12 mouse cellular contexts compared by ENCODE assay signal in genomic region chr1:134773256-134773655, GRCm38 (mm10).
DNase-seq lines count a peak whose midpoint lies in the region; ATAC-seq and TF ChIP-seq lines count a peak whose summit lies in the region.
"Had no signal": no experiment of that assay in that cellular context is flagged by ENCODE, and none has a peak within 500 bp of the region (broad histone marks: within the 10 kb centered on the region; RNA-seq: fewer than 3 reads in every experiment).

No protein-coding gene starts in this region.

- TF ChIP-seq CTCF in kidney, adult 2 months (conservative IDR thresholded peaks at IDR 0.05; ENCODE audit: insufficient read depth, insufficient read length, low read depth, low read length) = no peak

- H3K27me3 ChIP-seq in forebrain, embryonic 10.5 days (ENCODE audit: poor library complexity, severe bottlenecking) = no peaks in the 10 kb centered on the region
- H3K27me3 ChIP-seq in forebrain, embryonic 11.5 days (ENCODE audit: control insufficient read depth, insufficient read depth, low read length) = no peaks in the 10 kb centered on the region
- no peaks in the 10 kb centered on the region for H3K27me3 ChIP-seq in kidney, adult 2 months (replicated peaks; ENCODE audit: control insufficient read depth, insufficient read depth, low read length)
- H3K27me3 ChIP-seq: neural tube, embryonic 12.5 days had no signal

- peak overlapping the region; percentile 62 for H3K27ac ChIP-seq in forebrain, embryonic 10.5 days
- no peak overlapping the region for H3K27ac ChIP-seq in forebrain, embryonic 11.5 days (ENCODE audit: low read depth, low read length)
- peak overlapping the region; percentile 78 for H3K27ac ChIP-seq in kidney, adult 2 months (ENCODE audit: insufficient read depth, low read depth, low read length)
- H3K27ac ChIP-seq: neural tube, embryonic 12.5 days had no signal

- no peak overlapping the region for H3K4me3 ChIP-seq in forebrain, embryonic 10.5 days
- H3K4me3 ChIP-seq in forebrain, embryonic 11.5 days (ENCODE audit: low read depth, low read length) = no peak overlapping the region
- no peak overlapping the region for H3K4me3 ChIP-seq in kidney, adult 2 months (ENCODE audit: insufficient read depth, low read depth, low read length)
- H3K4me3 ChIP-seq: neural tube, embryonic 12.5 days had no signal

- no peak overlapping the region for H3K9ac ChIP-seq in forebrain, embryonic 11.5 days (ENCODE audit: low read length)
- H3K9ac ChIP-seq: neural tube, embryonic 12.5 days had no signal

- intact Hi-C loops in left cerebral cortex, postnatal 10 days (cut with DNase I) = no loop called here

- DNase-seq in forebrain, embryonic 10.5 days (ENCODE audit: extremely low spot score, low spot score) = no peak
- no peak for DNase-seq in forebrain, embryonic 11.5 days (ENCODE audit: low spot score)
- no peak for DNase-seq in kidney, adult 2 months
- no peak for DNase-seq in kidney, postnatal 10 days
- peak; percentile 38 for DNase-seq in urinary bladder, postnatal 14 days (ENCODE audit: low spot score)
- DNase-seq in urinary bladder, postnatal 36 days (ENCODE audit: low spot score in 2 of 2) = no peak
- DNase-seq in left cerebral cortex, postnatal 10 days (ENCODE audit: extremely low spot score in 1 of 2, low spot score in 2 of 2) = no peak
- DNase-seq in layer of hippocampus, adult 8-10 months (ENCODE audit: low spot score in 2 of 2) = no peak
- DNase-seq: gastrocnemius, postnatal 14 days had no signal

- WGBS in forebrain, embryonic 10.5 days = 48% methylated on average over 12 of the region's 12 CpGs
- WGBS in forebrain, embryonic 11.5 days = 55% methylated on average over 12 of the region's 12 CpGs
- WGBS in kidney, adult 2 months = 50% methylated on average over 12 of the region's 12 CpGs

- no peaks in the 10 kb centered on the region; the same call in 1 of the 2 replicates for H3K36me3 ChIP-seq in forebrain, embryonic 10.5 days (replicated peaks)
- no peaks in the 10 kb centered on the region for H3K36me3 ChIP-seq in forebrain, embryonic 11.5 days (ENCODE audit: control insufficient read depth, insufficient read depth, low read length)
- H3K36me3 ChIP-seq in kidney, adult 2 months (ENCODE audit: control insufficient read depth, insufficient read depth, low read length) = no peaks in the 10 kb centered on the region

- peaks cover 45% of the 10 kb centered on the region for H3K4me1 ChIP-seq in forebrain, embryonic 10.5 days
- H3K4me1 ChIP-seq in forebrain, embryonic 11.5 days (replicated peaks; ENCODE audit: control insufficient read depth, insufficient read depth, low read length) = no peaks in the 10 kb centered on the region
- peaks cover 11% of the 10 kb centered on the region; the same call in 1 of the 2 replicates for H3K4me1 ChIP-seq in kidney, adult 2 months (ENCODE audit: control insufficient read depth, insufficient read depth, low read length)

- H3K9me3 ChIP-seq in forebrain, embryonic 10.5 days = no peaks in the 10 kb centered on the region
- no peaks in the 10 kb centered on the region for H3K9me3 ChIP-seq in forebrain, embryonic 11.5 days (ENCODE audit: control insufficient read depth, low read length)
- H3K9me3 ChIP-seq: neural tube, embryonic 12.5 days had no signal

- no peak overlapping the region for H3K4me2 ChIP-seq in forebrain, embryonic 11.5 days (ENCODE audit: low read depth, low read length, severe bottlenecking)
- H3K4me2 ChIP-seq: midbrain, embryonic 11.5 days; neural tube, embryonic 12.5 days had no signal

- no peak for ATAC-seq in forebrain, embryonic 11.5 days (replicated peaks; ENCODE audit: low FRiP score)
- ATAC-seq: inflammation-experienced regulatory T-cells, adult 6 months had no signal

- TF ChIP-seq POLR2A in kidney, adult 2 months (IDR thresholded peaks at IDR 0.05; ENCODE audit: low read depth, low read length) = no peak
